Mouse (Mus musculus) E14TG2a.4 (cell line): Measurements from ENCODE around the gene Olfr684.

Experiments used
- CTCF ChIP-seq: conservative IDR thresholded peaks from 2 replicates; pipeline ENCODE4 v1.5.1; 2014; ENCODE audit warnings: low read length
- NANOG ChIP-seq: IDR thresholded peaks from 2 replicates; pipeline ENCODE4 v1.6.1; 2014; ENCODE audit warnings: borderline replicate concordance, low read length, mixed read lengths
- POU5F1 ChIP-seq: IDR thresholded peaks from 2 replicates; pipeline ENCODE4 v1.6.1; 2014; ENCODE audit warnings: low read length, borderline replicate concordance

DNA sequence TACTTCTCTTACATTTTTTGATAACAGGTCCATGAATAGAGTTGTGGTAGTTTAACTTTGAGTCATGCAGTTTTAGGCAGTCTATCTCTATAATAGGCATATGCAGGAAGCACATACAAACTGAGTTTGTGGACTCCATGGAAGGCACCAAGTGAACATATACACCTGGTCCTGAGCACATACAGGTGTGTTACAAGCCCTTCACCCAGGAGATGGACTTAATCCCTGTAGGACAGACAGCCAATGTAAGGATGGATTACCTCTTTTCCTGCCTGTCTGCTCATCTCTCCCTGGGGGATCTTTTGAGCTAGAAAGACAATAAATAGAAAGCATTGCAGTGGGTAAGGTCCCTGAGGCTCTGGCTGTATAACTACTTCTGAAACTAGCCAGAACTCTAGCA is 46.9 kb downstream of the Olfr684 start, which contains the start of gene Olfr681:
- TF ChIP-seq CTCF (no peak), NANOG (no peak), POU5F1 (no peak)
